ENCODE assay signal across 11 mouse cellular contexts in the genomic region with DNA sequence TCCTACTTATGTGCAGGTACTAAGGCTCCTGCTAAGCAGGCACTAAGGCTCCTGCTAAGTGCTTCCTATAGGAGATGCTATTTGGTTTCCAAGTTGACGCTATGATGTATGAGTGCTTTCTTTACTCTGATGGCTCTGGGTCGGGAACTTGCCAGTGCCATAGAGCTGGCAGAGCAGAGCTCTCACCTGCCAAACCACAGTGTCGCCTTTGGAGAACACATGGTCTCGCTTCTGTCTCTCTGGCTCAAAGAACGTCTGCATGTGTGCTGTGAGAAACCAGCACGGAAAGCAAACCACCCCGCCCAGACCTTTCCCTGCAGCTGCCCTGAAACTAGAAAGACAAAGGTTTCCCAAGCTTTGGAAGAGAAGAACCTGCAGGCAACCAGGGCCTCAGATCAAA.
"Had no signal": no experiment of that assay in that cellular context is flagged by ENCODE, and none has a peak within 500 bp of the region (broad histone marks: within the 10 kb centered on the region; RNA-seq: fewer than 3 reads in every experiment).

No protein-coding gene starts in this region.

- H3K4me2 ChIP-seq: limb, embryonic 15.5 days; liver, embryonic 12.5 days; lung, embryonic 14.5 days; midbrain, embryonic 12.5 days; stomach, embryonic 15.5 days had no signal

- H3K36me3 ChIP-seq: liver, embryonic 12.5 days; midbrain, embryonic 12.5 days; stomach, embryonic 15.5 days had no signal

- H3K27ac ChIP-seq: limb, embryonic 15.5 days; liver, embryonic 12.5 days; midbrain, embryonic 12.5 days; stomach, embryonic 15.5 days had no signal

- H3K9me3 ChIP-seq: limb, embryonic 15.5 days; liver, embryonic 12.5 days; midbrain, embryonic 12.5 days; stomach, embryonic 15.5 days had no signal

- H3K9ac ChIP-seq: limb, embryonic 15.5 days; liver, embryonic 12.5 days; lung, embryonic 14.5 days; midbrain, embryonic 12.5 days; stomach, embryonic 15.5 days had no signal

- H3K27me3 ChIP-seq: limb, embryonic 15.5 days; liver, embryonic 12.5 days; midbrain, embryonic 12.5 days; stomach, embryonic 15.5 days had no signal

- ATAC-seq: liver, embryonic 12.5 days; midbrain, embryonic 16.5 days had no signal

- H3K4me3 ChIP-seq: limb, embryonic 15.5 days; liver, embryonic 12.5 days; midbrain, embryonic 12.5 days; stomach, embryonic 15.5 days had no signal

- DNase-seq: kidney, postnatal 36 days; layer of hippocampus, adult 9-11 months; layer of hippocampus, postnatal 36 days; lung, embryonic 14.5 days; right cerebral cortex, postnatal 14 days; thymus, postnatal 36 days had no signal

- H3K4me1 ChIP-seq: limb, embryonic 15.5 days; liver, embryonic 12.5 days; stomach, embryonic 15.5 days had no signal
